Mouse (Mus musculus) embryonic facial prominence, embryonic 11.5 days (tissue): Measurements from ENCODE around the gene Tcp10a. TPM values are rescaled to one million over a fixed set of nuclear protein-coding genes. Genes with fewer than 3 reads are reported as not detected.
"Not testable (repeated sequence)": the region's sequence is repeated elsewhere in the genome, so short reads cannot be mapped to it uniquely, and the experiment has no call there.

Experiments used
- ATAC-seq: fragments of 200-750 bp; cut with Nextera tagmentation; replicated peaks from 2 replicates; pipeline ENCODE4 v1.8.0; 2017; ENCODE audit warnings: low read depth; ENCODE audit not compliant: insufficient number of reproducible peaks, low FRiP score, low TSS enrichment
- DNase-seq: peaks from one replicate; pipeline ENCODE4 v3.0.0-alpha.2; 2015; ENCODE audit warnings: low spot score
- H3K27ac ChIP-seq: fragments of 300-500 bp; sonication (generic); replicated peaks from 2 replicates; pipeline ENCODE4 v1.5.1; 2014; ENCODE audit warnings: mild to moderate bottlenecking, low read depth, low read length, control low read depth
- H3K27me3 ChIP-seq: fragments of 300-500 bp; sonication (generic); 2 replicates; pipeline ENCODE4 v1.6.1; 2014; ENCODE audit warnings: mild to moderate bottlenecking, low read length, moderate library complexity, mixed read lengths; ENCODE audit not compliant: control insufficient read depth, insufficient read depth
- H3K36me3 ChIP-seq: fragments of 300-500 bp; sonication (generic); replicated peaks from 2 replicates; pipeline ENCODE4 v1.6.1; 2014; ENCODE audit warnings: low read depth, mild to moderate bottlenecking, low read length, moderate library complexity, mixed read lengths; ENCODE audit not compliant: control insufficient read depth, insufficient read depth
- H3K4me1 ChIP-seq: fragments of 300-500 bp; sonication (generic); 2 replicates; pipeline ENCODE4 v1.6.1; 2014; ENCODE audit warnings: low read length, mixed read lengths; ENCODE audit not compliant: control insufficient read depth, insufficient read depth
- H3K4me2 ChIP-seq: fragments of 300-500 bp; sonication (generic); 2 replicates; pipeline ENCODE4 v1.6.1; 2014; ENCODE audit warnings: low read depth, mild to moderate bottlenecking, control low read depth, low read length, moderate library complexity
- H3K4me3 ChIP-seq: fragments of 300-500 bp; sonication (generic); 2 replicates; pipeline ENCODE4 v1.5.1; 2014; ENCODE audit warnings: low read depth, low read length, control low read depth
- H3K9ac ChIP-seq: fragments of 300-500 bp; sonication (generic); replicated peaks from 2 replicates; pipeline ENCODE4 v1.6.1; 2014; ENCODE audit warnings: mild to moderate bottlenecking, control low read depth, low read length
- H3K9me3 ChIP-seq: fragments of 300-500 bp; sonication (generic); replicated peaks from 2 replicates; pipeline ENCODE4 v1.6.1; 2016; ENCODE audit warnings: mild to moderate bottlenecking, low read length, inconsistent platforms, mixed read lengths; ENCODE audit not compliant: control insufficient read depth
- WGBS: fragments of 180-500 bp; shearing (Covaris S2); extraction: QIAGEN DNeasy Blood & Tissue Kit; methylation state at CpG from one replicate; pipeline ENCODE4 v1.1.7; 2014; 5-methylcytosine and 5-hydroxymethylcytosine counted together
- polyA plus RNA-seq: library from polyadenylated mRNA; unstranded; fragments of >200 nt; fragmentation: Nextera tagmentation; extraction: Ambion mirVana; gene quantifications from 2 replicates; pipeline ENCODE4 v1.2.1, GENCODE M21; 2014

Tcp10a gene
- polyA plus RNA-seq, 1 experiment from 2014 or later: not detected

- H3K4me3 ChIP-seq, H3K36me3 ChIP-seq, H3K27ac ChIP-seq, H3K27me3 ChIP-seq, ATAC-seq, DNase-seq, H3K4me2 ChIP-seq, H3K9ac ChIP-seq, H3K9me3 ChIP-seq, H3K4me1 ChIP-seq: not testable (repeated sequence)
- WGBS: 29% methylated on average over 1 of the region's 3 CpGs
Measured at GRCm38 (mm10) chr17:7377907-7378306, 53.5 kb downstream of the Tcp10a start.

GRCm38 (mm10) chr17:7382711-7383110 lies 58.3 kb downstream of the Tcp10a start:
- H3K4me3 ChIP-seq, DNase-seq, H3K9me3 ChIP-seq, ATAC-seq, H3K9ac ChIP-seq, H3K27ac ChIP-seq, H3K36me3 ChIP-seq, H3K4me1 ChIP-seq, H3K4me2 ChIP-seq, H3K27me3 ChIP-seq: not testable (repeated sequence)
- 84% methylated on average over 1 of the region's 3 CpGs for WGBS

GRCm38 (mm10) chr17:7383167-7384143 lies 59.0 kb downstream of the Tcp10a start:
- ATAC-seq, H3K27ac ChIP-seq, H3K4me2 ChIP-seq, DNase-seq, H3K36me3 ChIP-seq, H3K9me3 ChIP-seq, H3K4me3 ChIP-seq, H3K27me3 ChIP-seq, H3K4me1 ChIP-seq, H3K9ac ChIP-seq: not testable (repeated sequence)
- 74% methylated on average over 7 of the region's 13 CpGs for WGBS

- WGBS: 64% methylated on average over 3 of the region's 3 CpGs
- not testable (repeated sequence) for DNase-seq, H3K4me1 ChIP-seq
Measured at GRCm38 (mm10) chr17:7385364-7385763, 60.9 kb downstream of the Tcp10a start, which contains the start of gene Unc93a2. TSS of gene Unc93a2 (minus strand) at chr17:7385464.

DNA sequence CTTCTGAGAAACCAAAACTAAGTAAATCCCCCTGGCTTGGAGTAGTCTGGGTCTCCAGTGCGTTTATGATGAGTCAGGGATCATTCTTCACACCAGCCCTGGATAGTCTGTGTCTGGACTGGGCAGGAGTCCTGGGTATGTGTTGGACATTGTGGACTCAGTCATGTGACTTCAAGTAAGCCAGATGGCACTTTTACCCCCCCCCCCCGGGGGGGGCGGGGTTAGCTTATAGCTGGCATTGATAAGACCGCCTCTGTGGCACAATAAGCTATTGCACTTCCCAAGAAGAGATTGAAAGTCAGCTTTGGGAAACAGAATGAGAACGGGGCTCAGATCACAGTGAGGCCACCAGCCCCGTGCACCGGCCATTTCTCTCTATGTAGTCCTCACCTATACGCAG lies 61.6 kb downstream of the Tcp10a start:
- H3K9ac ChIP-seq, H3K27me3 ChIP-seq, H3K36me3 ChIP-seq, H3K4me1 ChIP-seq, H3K9me3 ChIP-seq, ATAC-seq, H3K27ac ChIP-seq, DNase-seq, H3K4me3 ChIP-seq, H3K4me2 ChIP-seq: not testable (repeated sequence)
- WGBS: 83% methylated on average over 8 of the region's 8 CpGs

More at GRCm38 (mm10) chr17:7385364-7385763, 60.9 kb downstream of the Tcp10a start, which contains the start of gene Unc93a2:
- H3K9ac ChIP-seq, H3K9me3 ChIP-seq, H3K4me2 ChIP-seq, H3K27me3 ChIP-seq, ATAC-seq, H3K27ac ChIP-seq, H3K4me3 ChIP-seq, H3K36me3 ChIP-seq: not testable (repeated sequence)

- not testable (repeated sequence) for DNase-seq, H3K4me1 ChIP-seq, H3K27me3 ChIP-seq, H3K36me3 ChIP-seq, H3K4me2 ChIP-seq, H3K9ac ChIP-seq, H3K9me3 ChIP-seq, ATAC-seq, H3K4me3 ChIP-seq, H3K27ac ChIP-seq
- WGBS: no CpG with 5 or more reads among the region's 2 CpGs
Measured at GRCm38 (mm10) chr17:7388341-7388957, 64.0 kb downstream of the Tcp10a start.

DNA sequence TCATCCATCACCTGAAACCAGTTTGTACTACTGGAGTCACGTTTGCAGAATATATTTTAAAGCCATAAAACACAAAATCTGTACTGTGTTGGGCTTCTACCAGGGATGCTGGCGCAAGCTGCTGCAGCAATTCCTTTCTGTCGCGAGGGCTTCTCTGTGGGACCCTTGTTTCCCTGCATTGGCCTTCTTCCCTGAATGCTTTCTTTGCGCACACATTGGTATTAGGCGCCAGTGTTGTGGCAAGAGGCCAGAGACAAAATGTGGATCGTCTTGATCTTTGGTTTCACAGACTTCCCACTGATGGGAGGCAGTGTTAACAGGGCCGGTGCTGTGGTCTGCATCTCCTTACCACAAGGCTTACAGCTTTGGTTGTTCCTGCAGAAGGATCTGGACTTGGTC lies 64.5 kb downstream of the Tcp10a start:
- not testable (repeated sequence) for H3K9ac ChIP-seq, H3K4me2 ChIP-seq, H3K4me1 ChIP-seq, H3K27ac ChIP-seq, ATAC-seq, H3K36me3 ChIP-seq, DNase-seq, H3K4me3 ChIP-seq, H3K27me3 ChIP-seq, H3K9me3 ChIP-seq
- 87% methylated on average over 6 of the region's 8 CpGs for WGBS

DNA sequence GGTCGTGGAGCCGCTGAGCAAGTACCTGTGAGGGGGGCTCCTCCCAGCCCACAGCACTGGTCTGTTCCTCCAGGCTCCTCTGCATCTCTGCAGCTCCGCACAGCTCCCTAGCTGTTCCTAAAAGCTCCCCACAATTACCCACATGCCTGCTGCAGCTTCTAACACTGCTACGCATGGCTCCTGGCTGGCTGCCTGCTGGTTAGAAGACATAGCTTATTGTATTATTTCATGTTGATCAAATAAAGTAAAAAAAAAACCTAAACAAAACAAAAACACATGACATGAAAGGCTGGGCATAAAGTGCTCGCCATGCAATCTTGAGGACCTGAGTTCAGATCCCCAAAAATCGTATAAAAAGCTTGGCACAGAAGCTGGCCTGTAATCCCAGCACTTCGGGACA lies 65.5 kb downstream of the Tcp10a start:
- H3K9me3 ChIP-seq, DNase-seq, H3K4me3 ChIP-seq, H3K27me3 ChIP-seq, H3K4me1 ChIP-seq, H3K27ac ChIP-seq, H3K9ac ChIP-seq, H3K36me3 ChIP-seq, ATAC-seq, H3K4me2 ChIP-seq: not testable (repeated sequence)
- 73% methylated on average over 7 of the region's 7 CpGs for WGBS
